Mouse (Mus musculus): Measurements from ENCODE around the gene Hist1h2bj. TPM values are rescaled to one million over a fixed set of nuclear protein-coding genes. Genes with fewer than 3 reads are reported as not detected.

The Hist1h2bj gene
- polyA plus RNA-seq, 1 experiment from 2014 or later: 10.2 TPM

DNA sequence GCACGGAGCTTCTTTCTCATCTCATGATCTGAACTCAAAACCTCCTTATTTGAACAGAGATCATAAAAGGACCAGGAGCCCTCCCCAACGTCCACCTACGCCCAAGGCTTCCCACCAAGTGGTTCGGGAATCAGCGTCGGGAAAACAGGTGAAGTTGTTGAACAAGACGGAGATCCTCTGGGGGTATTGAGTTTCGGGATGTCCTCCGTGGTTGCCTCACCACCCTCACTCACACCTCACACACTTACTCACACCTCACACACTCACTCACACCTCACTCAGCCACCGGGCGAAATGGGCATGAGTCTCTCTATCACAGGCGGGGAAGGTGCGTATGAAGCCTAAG, 46.2 kb upstream of the Hist1h2bj start:
- Histone ChIP-seq H3K4me3 (replicated peaks; ENCODE audit: low read depth, low read length) (no peak overlapping the region), H3K9ac (ENCODE audit: low read depth, low read length) (no peak overlapping the region), H3K9me3 (replicated peaks; ENCODE audit: low read length) (no peaks in the 10 kb centered on the region), H3K27ac (no peak overlapping the region), H3K4me2 (ENCODE audit: low read length) (peak overlapping the region; percentile 30; the same call in 1 of the 2 replicates), H3K4me1 (replicated peaks; ENCODE audit: insufficient read depth, low read length) (0 out of 2 replicates have a peak, but pooled peaks cover 9% of the 10 kb centered on the region), H3K36me3 (ENCODE audit: insufficient read depth, low read length) (no peaks in the 10 kb centered on the region), H3K27me3 (ENCODE audit: insufficient read depth, low read length) (peaks cover 82% of the 10 kb centered on the region)
- no peak for ATAC-seq (replicated peaks; ENCODE audit: low FRiP score, low read depth)
- no peak for DNase-seq (ENCODE audit: low spot score)
- no peak for TF ChIP-seq CTCF (IDR thresholded peaks at IDR 0.05; ENCODE audit: low read depth)
- WGBS: 2% methylated on average over 13 of the region's 13 CpGs

GRCm38 (mm10) chr13:21997201-21997820, 45.7 kb upstream of the Hist1h2bj start:
- TF ChIP-seq CTCF (IDR thresholded peaks at IDR 0.05; ENCODE audit: low read depth): no peak
- Histone ChIP-seq H3K4me2 (ENCODE audit: low read length) (0 out of 2 replicates have a peak overlapping the region, but pooled peaks have one; percentile 30), H3K27ac (no peak overlapping the region), H3K9ac (ENCODE audit: low read depth, low read length) (no peak overlapping the region), H3K4me1 (replicated peaks; ENCODE audit: insufficient read depth, low read length) (0 out of 2 replicates have a peak, but pooled peaks cover 9% of the 10 kb centered on the region), H3K36me3 (ENCODE audit: insufficient read depth, low read length) (no peaks in the 10 kb centered on the region), H3K9me3 (replicated peaks; ENCODE audit: low read length) (no peaks in the 10 kb centered on the region), H3K4me3 (replicated peaks; ENCODE audit: low read depth, low read length) (no peak overlapping the region), H3K27me3 (ENCODE audit: insufficient read depth, low read length) (peaks cover 87% of the 10 kb centered on the region)
- ATAC-seq (replicated peaks; ENCODE audit: low FRiP score, low read depth): no peak
- 2% methylated on average over 21 of the region's 21 CpGs for WGBS
- DNase-seq (ENCODE audit: low spot score): no peak

GRCm38 (mm10) chr13:21997821-21998220, 45.2 kb upstream of the Hist1h2bj start:
- Histone ChIP-seq H3K27ac (no peak overlapping the region), H3K36me3 (ENCODE audit: insufficient read depth, low read length) (no peaks in the 10 kb centered on the region), H3K9ac (ENCODE audit: low read depth, low read length) (no peak overlapping the region), H3K4me2 (ENCODE audit: low read length) (no peak overlapping the region), H3K4me1 (replicated peaks; ENCODE audit: insufficient read depth, low read length) (0 out of 2 replicates have a peak, but pooled peaks cover 9% of the 10 kb centered on the region), H3K4me3 (replicated peaks; ENCODE audit: low read depth, low read length) (no peak overlapping the region), H3K27me3 (ENCODE audit: insufficient read depth, low read length) (peaks cover 91% of the 10 kb centered on the region), H3K9me3 (replicated peaks; ENCODE audit: low read length) (no peaks in the 10 kb centered on the region)
- DNase-seq (ENCODE audit: low spot score) (no peak), ATAC-seq (replicated peaks; ENCODE audit: low FRiP score, low read depth) (no peak)
- TF ChIP-seq CTCF (IDR thresholded peaks at IDR 0.05; ENCODE audit: low read depth): no peak
- whole genome bisulfite sequencing: 9% methylated on average over 4 of the region's 4 CpGs

DNA sequence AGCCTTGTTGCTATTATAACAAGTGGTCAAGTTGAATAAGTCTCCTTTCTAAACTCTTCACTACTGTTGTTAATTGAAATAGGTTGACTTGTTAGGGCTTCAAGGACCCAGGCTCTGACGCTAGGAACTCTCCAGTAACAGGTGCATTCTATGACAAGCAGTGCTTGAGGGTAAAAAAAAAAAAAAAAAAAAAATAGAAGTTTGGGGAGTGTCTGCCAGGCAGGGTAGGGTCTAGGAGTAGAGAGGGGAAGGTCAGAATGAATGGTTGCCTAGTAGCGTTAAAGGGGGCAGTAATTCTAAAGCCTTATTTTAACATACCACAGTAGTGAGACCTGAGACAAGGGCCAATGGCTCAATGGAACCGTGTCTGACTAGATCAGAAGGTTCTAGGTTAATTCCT, 44.6 kb upstream of the Hist1h2bj start:
- DNase-seq (ENCODE audit: low spot score) (no peak), ATAC-seq (replicated peaks; ENCODE audit: low FRiP score, low read depth) (no peak)
- TF ChIP-seq CTCF (IDR thresholded peaks at IDR 0.05; ENCODE audit: low read depth): no peak

GRCm38 (mm10) chr13:21999147-21999546, 43.9 kb upstream of the Hist1h2bj start:
- Histone ChIP-seq H3K4me3 (replicated peaks; ENCODE audit: low read depth, low read length) (no peak overlapping the region), H3K27ac (no peak overlapping the region), H3K9ac (ENCODE audit: low read depth, low read length) (no peak overlapping the region), H3K27me3 (ENCODE audit: insufficient read depth, low read length) (peaks cover 96% of the 10 kb centered on the region), H3K36me3 (ENCODE audit: insufficient read depth, low read length) (no peaks in the 10 kb centered on the region), H3K9me3 (replicated peaks; ENCODE audit: low read length) (no peaks in the 10 kb centered on the region), H3K4me2 (ENCODE audit: low read length) (no peak overlapping the region), H3K4me1 (replicated peaks; ENCODE audit: insufficient read depth, low read length) (0 out of 2 replicates have a peak, but pooled peaks cover 9% of the 10 kb centered on the region)
- 34% methylated on average over 4 of the region's 4 CpGs for WGBS
- no peak for ATAC-seq (replicated peaks; ENCODE audit: low FRiP score, low read depth)
- no peak for DNase-seq (ENCODE audit: low spot score)
- TF ChIP-seq CTCF (IDR thresholded peaks at IDR 0.05; ENCODE audit: low read depth): no peak

More for the DNA sequence above, 44.6 kb upstream of the Hist1h2bj start:
- H3K9ac ChIP-seq (ENCODE audit: low read depth, low read length): no peak overlapping the region
- no peak overlapping the region for H3K27ac ChIP-seq
- no peak overlapping the region for H3K4me2 ChIP-seq (ENCODE audit: low read length)
- peaks cover 94% of the 10 kb centered on the region for H3K27me3 ChIP-seq (ENCODE audit: insufficient read depth, low read length)
- no peaks in the 10 kb centered on the region for H3K9me3 ChIP-seq (replicated peaks; ENCODE audit: low read length)
- H3K4me3 ChIP-seq (replicated peaks; ENCODE audit: low read depth, low read length): no peak overlapping the region
- whole genome bisulfite sequencing: 17% methylated on average over 3 of the region's 3 CpGs
- H3K36me3 ChIP-seq (ENCODE audit: insufficient read depth, low read length): no peaks in the 10 kb centered on the region
- H3K4me1 ChIP-seq (replicated peaks; ENCODE audit: insufficient read depth, low read length): 0 out of 2 replicates have a peak, but pooled peaks cover 9% of the 10 kb centered on the region

- no peak for ATAC-seq (replicated peaks; ENCODE audit: low FRiP score, low read depth)
- 54% methylated on average over 2 of the region's 2 CpGs for WGBS
- no peaks in the 10 kb centered on the region for H3K36me3 ChIP-seq (ENCODE audit: insufficient read depth, low read length)
- H3K4me2 ChIP-seq (ENCODE audit: low read length): no peak overlapping the region
- no peak for TF ChIP-seq CTCF (IDR thresholded peaks at IDR 0.05; ENCODE audit: low read depth)
- H3K4me1 ChIP-seq (replicated peaks; ENCODE audit: insufficient read depth, low read length): 0 out of 2 replicates have a peak, but pooled peaks cover 10% of the 10 kb centered on the region
- no peaks in the 10 kb centered on the region for H3K9me3 ChIP-seq (replicated peaks; ENCODE audit: low read length)
- no peak overlapping the region for H3K4me3 ChIP-seq (replicated peaks; ENCODE audit: low read depth, low read length)
- peaks cover 93% of the 10 kb centered on the region for H3K27me3 ChIP-seq (ENCODE audit: insufficient read depth, low read length)
- no peak overlapping the region for H3K9ac ChIP-seq (ENCODE audit: low read depth, low read length)
- no peak for DNase-seq (ENCODE audit: low spot score)
- no peak overlapping the region for H3K27ac ChIP-seq
Observed at GRCm38 (mm10) chr13:22001346-22001745, 41.7 kb upstream of the Hist1h2bj start.

All from kidney, postnatal 0 days (tissue).